Mouse (Mus musculus) kidney, embryonic 16.5 days (tissue): ENCODE data around the gene Kcnn3. TPM values are rescaled to one million over a fixed set of nuclear protein-coding genes. Genes with fewer than 3 reads are reported as not detected.

Experiments
- ATAC-seq: fragments of 200-750 bp; cut with Nextera tagmentation; 2 replicates; pipeline ENCODE4 v1.8.0; 2017; ENCODE audit warnings: moderate TSS enrichment; ENCODE audit not compliant: low FRiP score, low TSS enrichment
- H3K27ac ChIP-seq: fragments of 300-500 bp; sonication (generic); 2 replicates; pipeline ENCODE4 v1.5.1; 2014; ENCODE audit warnings: low read length
- H3K27me3 ChIP-seq: fragments of 300-500 bp; sonication (generic); 2 replicates; pipeline ENCODE4 v1.6.1; 2014; ENCODE audit warnings: low read length, control low read depth, mixed read lengths; ENCODE audit not compliant: insufficient read depth
- H3K36me3 ChIP-seq: fragments of 300-500 bp; sonication (generic); 2 replicates; pipeline ENCODE4 v1.6.1; 2014; ENCODE audit warnings: low read length, control low read depth, mixed read lengths; ENCODE audit not compliant: insufficient read depth
- H3K4me1 ChIP-seq: fragments of 300-500 bp; sonication (generic); 2 replicates; pipeline ENCODE4 v1.6.1; 2014; ENCODE audit warnings: low read length, control low read depth, mixed read lengths; ENCODE audit not compliant: insufficient read depth
- H3K4me2 ChIP-seq: fragments of 300-500 bp; sonication (generic); replicated peaks from 2 replicates; pipeline ENCODE4 v1.6.1; 2014; ENCODE audit warnings: low read depth, low read length
- H3K4me3 ChIP-seq: fragments of 300-500 bp; sonication (generic); 2 replicates; pipeline ENCODE4 v1.5.1; 2014; ENCODE audit warnings: mild to moderate bottlenecking, low read length
- H3K9ac ChIP-seq: fragments of 300-500 bp; sonication (generic); replicated peaks from 2 replicates; pipeline ENCODE4 v1.6.1; 2014; ENCODE audit warnings: low read length
- H3K9me3 ChIP-seq: fragments of 300-500 bp; sonication (generic); 2 replicates; pipeline ENCODE4 v1.6.1; 2016; ENCODE audit warnings: low read length, control low read depth
- WGBS: fragments of 180-500 bp; shearing (Covaris S2); extraction: QIAGEN DNeasy Blood & Tissue Kit; methylation state at CpG from one replicate; pipeline ENCODE4 v1.1.7; 2014; 5-methylcytosine and 5-hydroxymethylcytosine counted together
- polyA plus RNA-seq: library from polyadenylated mRNA; unstranded; fragments of >200 nt; fragmentation: Nextera tagmentation; extraction: Ambion mirVana; gene quantifications from 2 replicates; pipeline ENCODE4 v1.2.1, GENCODE M21; 2015

Gene Kcnn3
- polyA plus RNA-seq, 1 experiment from 2014 or later = 2.6 TPM

- Histone ChIP-seq H3K27ac (no peak overlapping the region), H3K4me3 (no peak overlapping the region), H3K4me1 (peaks cover 12% of the 10 kb centered on the region; the same call in 1 of the 2 replicates), H3K4me2 (no peak overlapping the region), H3K27me3 (peaks cover 3% of the 10 kb centered on the region; the same call in 1 of the 2 replicates), H3K9me3 (no peaks in the 10 kb centered on the region), H3K36me3 (no peaks in the 10 kb centered on the region), H3K9ac (no peak overlapping the region)
- ATAC-seq = no peak
- 87% methylated on average over 3 of the region's 3 CpGs for WGBS
Observed at GRCm38 (mm10) chr3:89490790-89491189, 29.2 kb upstream of the Kcnn3 start.

- 80% methylated on average over 5 of the region's 5 CpGs for WGBS
- no peaks in the 10 kb centered on the region for H3K9me3 ChIP-seq
- H3K4me3 ChIP-seq = no peak overlapping the region
- H3K4me2 ChIP-seq = no peak overlapping the region
- H3K9ac ChIP-seq = no peak overlapping the region
- H3K36me3 ChIP-seq = no peaks in the 10 kb centered on the region
- H3K27ac ChIP-seq = no peak overlapping the region
- no peaks in the 10 kb centered on the region for H3K27me3 ChIP-seq
- H3K4me1 ChIP-seq = peaks cover 12% of the 10 kb centered on the region; the same call in 1 of the 2 replicates
- ATAC-seq = no peak
Observed at GRCm38 (mm10) chr3:89491559-89491958, 28.4 kb upstream of the Kcnn3 start.

- Histone ChIP-seq H3K9ac (no peak overlapping the region), H3K27me3 (no peaks in the 10 kb centered on the region), H3K4me1 (peaks cover 12% of the 10 kb centered on the region; the same call in 1 of the 2 replicates), H3K36me3 (no peaks in the 10 kb centered on the region), H3K4me2 (0 out of 2 replicates have a peak overlapping the region, but pooled peaks have one; percentile 12), H3K27ac (peak overlapping the region; percentile 54), H3K4me3 (no peak overlapping the region), H3K9me3 (no peaks in the 10 kb centered on the region)
- WGBS = 19% methylated on average over 8 of the region's 8 CpGs
- peak; percentile 88 for ATAC-seq
Observed at GRCm38 (mm10) chr3:89492701-89493151, 27.2 kb upstream of the Kcnn3 start.

GRCm38 (mm10) chr3:89494630-89495029 is 25.3 kb upstream of the Kcnn3 start:
- ATAC-seq = no peak
- no peak overlapping the region for H3K9ac ChIP-seq
- H3K4me2 ChIP-seq = no peak overlapping the region
- WGBS = 86% methylated on average over 5 of the region's 5 CpGs
- peaks cover 12% of the 10 kb centered on the region; the same call in 1 of the 2 replicates for H3K4me1 ChIP-seq
- H3K36me3 ChIP-seq = no peaks in the 10 kb centered on the region
- no peak overlapping the region for H3K27ac ChIP-seq
- no peak overlapping the region for H3K4me3 ChIP-seq
- no peaks in the 10 kb centered on the region for H3K27me3 ChIP-seq
- no peaks in the 10 kb centered on the region for H3K9me3 ChIP-seq

- H3K9me3 ChIP-seq = peaks cover 3% of the 10 kb centered on the region; the same call in 1 of the 2 replicates
- WGBS = 77% methylated on average over 3 of the region's 3 CpGs
- H3K4me1 ChIP-seq = peaks cover 10% of the 10 kb centered on the region; the same call in 1 of the 2 replicates
- H3K36me3 ChIP-seq = no peaks in the 10 kb centered on the region
- no peaks in the 10 kb centered on the region for H3K27me3 ChIP-seq
- no peak overlapping the region for H3K4me3 ChIP-seq
- no peak overlapping the region for H3K9ac ChIP-seq
- H3K4me2 ChIP-seq = no peak overlapping the region
- H3K27ac ChIP-seq = no peak overlapping the region
- ATAC-seq = no peak
Observed at GRCm38 (mm10) chr3:89496366-89496765, 23.6 kb upstream of the Kcnn3 start.

- Histone ChIP-seq H3K9ac (no peak overlapping the region), H3K4me3 (no peak overlapping the region), H3K36me3 (no peaks in the 10 kb centered on the region), H3K9me3 (peaks cover 3% of the 10 kb centered on the region; the same call in 1 of the 2 replicates), H3K27ac (no peak overlapping the region), H3K4me1 (no peaks in the 10 kb centered on the region), H3K4me2 (no peak overlapping the region), H3K27me3 (no peaks in the 10 kb centered on the region)
- ATAC-seq = no peak; the same call in 1 of the 2 replicates
- 40% methylated on average over 7 of the region's 7 CpGs for whole genome bisulfite sequencing
Observed at GRCm38 (mm10) chr3:89499696-89500095, 20.3 kb upstream of the Kcnn3 start.

- no peaks in the 10 kb centered on the region for H3K36me3 ChIP-seq
- peaks cover 3% of the 10 kb centered on the region; the same call in 1 of the 2 replicates for H3K9me3 ChIP-seq
- no peak overlapping the region for H3K9ac ChIP-seq
- no peaks in the 10 kb centered on the region for H3K4me1 ChIP-seq
- no peak overlapping the region for H3K4me2 ChIP-seq
- no peak overlapping the region for H3K27ac ChIP-seq
- no peak overlapping the region for H3K4me3 ChIP-seq
- ATAC-seq = no peak
- H3K27me3 ChIP-seq = no peaks in the 10 kb centered on the region
Observed at GRCm38 (mm10) chr3:89501486-89501885, 18.5 kb upstream of the Kcnn3 start.

GRCm38 (mm10) chr3:89502551-89502950 is 17.4 kb upstream of the Kcnn3 start:
- H3K4me2 ChIP-seq = no peak overlapping the region
- H3K27ac ChIP-seq = no peak overlapping the region
- no peak overlapping the region for H3K9ac ChIP-seq
- no peaks in the 10 kb centered on the region for H3K4me1 ChIP-seq
- H3K9me3 ChIP-seq = peaks cover 3% of the 10 kb centered on the region; the same call in 1 of the 2 replicates
- no peaks in the 10 kb centered on the region for H3K36me3 ChIP-seq
- no peak for ATAC-seq
- H3K4me3 ChIP-seq = no peak overlapping the region
- 67% methylated on average over 7 of the region's 7 CpGs for WGBS
- H3K27me3 ChIP-seq = no peaks in the 10 kb centered on the region

- Histone ChIP-seq H3K27me3 (peaks cover 3% of the 10 kb centered on the region; the same call in 1 of the 2 replicates), H3K4me3 (no peak overlapping the region), H3K9me3 (no peaks in the 10 kb centered on the region), H3K4me1 (peaks cover 5% of the 10 kb centered on the region; the same call in 1 of the 2 replicates), H3K4me2 (no peak overlapping the region), H3K36me3 (no peaks in the 10 kb centered on the region), H3K9ac (no peak overlapping the region), H3K27ac (no peak overlapping the region)
- 31% methylated on average over 9 of the region's 9 CpGs for WGBS
- ATAC-seq = no peak
Observed at GRCm38 (mm10) chr3:89508041-89508440, 11.9 kb upstream of the Kcnn3 start.

GRCm38 (mm10) chr3:89510979-89511378 is 9.0 kb upstream of the Kcnn3 start:
- Histone ChIP-seq H3K36me3 (no peaks in the 10 kb centered on the region), H3K4me3 (no peak overlapping the region), H3K27me3 (peaks cover 3% of the 10 kb centered on the region; the same call in 1 of the 2 replicates), H3K27ac (no peak overlapping the region), H3K4me2 (peak overlapping the region; percentile 29), H3K9ac (0 out of 2 replicates have a peak overlapping the region, but pooled peaks have one; percentile 5), H3K4me1 (peaks cover 5% of the 10 kb centered on the region; the same call in 1 of the 2 replicates), H3K9me3 (no peaks in the 10 kb centered on the region)
- no peak for ATAC-seq
- WGBS = 32% methylated on average over 4 of the region's 4 CpGs
